Mouse (Mus musculus): Measurements from ENCODE around the gene Itga9. TPM values are rescaled to one million over a fixed set of nuclear protein-coding genes. Genes with fewer than 3 reads are reported as not detected.

Gene Itga9
- polyA plus RNA-seq, 1 experiment from 2014 or later = 6.3 TPM

DNA sequence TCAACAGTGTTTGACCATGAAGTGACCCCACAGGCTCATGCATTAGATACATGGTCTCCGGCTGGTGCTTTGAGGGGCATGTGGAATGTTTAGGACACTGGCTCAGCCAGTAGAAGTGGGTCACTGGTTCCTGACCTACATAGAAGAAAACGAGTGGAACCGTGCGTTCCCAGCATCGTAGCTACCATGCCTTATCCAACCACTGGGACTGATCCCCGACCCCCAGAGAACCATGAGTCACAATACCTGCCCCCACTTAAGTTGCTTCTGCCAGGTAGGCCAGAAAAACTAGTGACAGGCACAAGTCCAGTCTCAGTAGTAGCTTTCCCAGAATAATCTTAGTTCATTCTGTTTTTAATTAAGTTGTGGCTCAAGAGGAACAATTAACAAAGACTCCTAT, 121.8 kb downstream of the Itga9 start:
- Histone ChIP-seq H3K4me1 (replicated peaks; ENCODE audit: control insufficient read depth, insufficient read depth, low read length) (no peaks in the 10 kb centered on the region), H3K27ac (ENCODE audit: low read depth, low read length) (no peak overlapping the region), H3K27me3 (ENCODE audit: control insufficient read depth, insufficient read depth, low read length) (no peaks in the 10 kb centered on the region), H3K36me3 (ENCODE audit: control insufficient read depth, insufficient read depth, low read length) (no peaks in the 10 kb centered on the region), H3K9me3 (ENCODE audit: control insufficient read depth, low read length) (no peaks in the 10 kb centered on the region), H3K4me3 (ENCODE audit: low read depth, low read length) (no peak overlapping the region), H3K9ac (ENCODE audit: low read depth, low read length) (no peak overlapping the region), H3K4me2 (replicated peaks; ENCODE audit: low read depth, low read length) (no peak overlapping the region)
- ATAC-seq (ENCODE audit: low FRiP score) (no peak), DNase-seq (ENCODE audit: low spot score) (no peak)
- WGBS = 75% methylated on average over 6 of the region's 6 CpGs

DNA sequence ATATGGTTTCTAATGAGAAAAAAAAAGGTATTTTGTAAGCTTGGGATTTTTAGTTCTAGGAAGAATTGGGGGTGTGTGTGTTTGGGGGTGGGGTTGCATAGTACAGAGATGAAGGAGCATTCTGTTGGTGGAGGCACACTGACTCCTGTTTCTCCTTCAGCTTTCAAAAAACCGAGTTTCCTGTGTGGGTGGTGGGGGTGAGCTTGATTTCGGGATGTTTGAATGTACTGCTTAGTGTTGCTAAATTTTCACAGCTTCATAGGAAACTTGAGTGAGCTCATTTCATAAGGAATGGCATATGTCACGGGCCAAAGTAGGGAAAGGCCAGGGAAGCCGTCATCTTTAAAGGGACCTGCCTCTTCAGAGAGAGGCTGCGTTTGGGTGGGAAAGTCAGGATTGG, 122.5 kb downstream of the Itga9 start:
- H3K9ac ChIP-seq (ENCODE audit: low read depth, low read length) = no peak overlapping the region
- no peak overlapping the region for H3K4me3 ChIP-seq (ENCODE audit: low read depth, low read length)
- H3K36me3 ChIP-seq (ENCODE audit: control insufficient read depth, insufficient read depth, low read length) = no peaks in the 10 kb centered on the region
- DNase-seq (ENCODE audit: low spot score) (no peak), ATAC-seq (ENCODE audit: low FRiP score) (no peak)
- no peaks in the 10 kb centered on the region for H3K27me3 ChIP-seq (ENCODE audit: control insufficient read depth, insufficient read depth, low read length)
- no peaks in the 10 kb centered on the region for H3K9me3 ChIP-seq (ENCODE audit: control insufficient read depth, low read length)
- no peak overlapping the region for H3K27ac ChIP-seq (ENCODE audit: low read depth, low read length)
- 79% methylated on average over 5 of the region's 5 CpGs for WGBS
- no peaks in the 10 kb centered on the region for H3K4me1 ChIP-seq (replicated peaks; ENCODE audit: control insufficient read depth, insufficient read depth, low read length)
- no peak overlapping the region for H3K4me2 ChIP-seq (replicated peaks; ENCODE audit: low read depth, low read length)

GRCm38 (mm10) chr9:118730172-118730571, 123.7 kb downstream of the Itga9 start:
- ATAC-seq (ENCODE audit: low FRiP score) = no peak
- Histone ChIP-seq H3K36me3 (ENCODE audit: control insufficient read depth, insufficient read depth, low read length) (no peaks in the 10 kb centered on the region), H3K9ac (ENCODE audit: low read depth, low read length) (no peak overlapping the region), H3K9me3 (ENCODE audit: control insufficient read depth, low read length) (no peaks in the 10 kb centered on the region), H3K4me3 (ENCODE audit: low read depth, low read length) (no peak overlapping the region), H3K27me3 (ENCODE audit: control insufficient read depth, insufficient read depth, low read length) (no peaks in the 10 kb centered on the region), H3K4me1 (replicated peaks; ENCODE audit: control insufficient read depth, insufficient read depth, low read length) (no peaks in the 10 kb centered on the region), H3K27ac (ENCODE audit: low read depth, low read length) (no peak overlapping the region), H3K4me2 (replicated peaks; ENCODE audit: low read depth, low read length) (no peak overlapping the region)
- DNase-seq (ENCODE audit: low spot score) = no peak
- WGBS = 85% methylated on average over 8 of the region's 8 CpGs

DNA sequence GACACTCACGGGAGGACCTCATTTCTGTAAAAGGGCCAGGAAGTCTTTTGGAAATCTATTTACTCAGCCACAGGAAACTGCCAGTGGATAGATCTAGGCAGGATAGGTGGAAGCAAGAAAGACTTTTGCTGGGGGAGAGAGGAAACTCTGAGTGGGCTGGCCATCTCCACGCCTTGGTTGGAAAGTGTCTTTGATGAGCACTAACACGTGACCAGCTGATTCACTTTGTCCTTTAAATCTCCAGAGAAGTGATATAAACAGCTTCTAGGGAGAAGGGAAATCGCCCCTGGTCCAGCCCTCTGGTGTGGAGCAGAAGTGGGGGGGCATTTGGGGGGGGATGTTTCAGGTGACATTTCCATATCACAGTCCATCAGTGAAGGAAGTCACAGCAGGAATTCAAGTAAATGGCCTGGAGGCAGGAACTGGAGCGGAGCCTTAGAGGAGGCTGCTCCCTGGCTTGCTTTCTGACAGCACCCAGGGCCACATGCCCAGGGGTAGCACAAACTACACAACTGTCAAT, 124.4 kb downstream of the Itga9 start:
- 56% methylated on average over 5 of the region's 5 CpGs for WGBS
- DNase-seq (ENCODE audit: low spot score) = no peak
- H3K4me3 ChIP-seq (ENCODE audit: low read depth, low read length) = no peak overlapping the region
- H3K27ac ChIP-seq (ENCODE audit: low read depth, low read length) = no peak overlapping the region
- ATAC-seq (ENCODE audit: low FRiP score) = no peak
- no peaks in the 10 kb centered on the region for H3K36me3 ChIP-seq (ENCODE audit: control insufficient read depth, insufficient read depth, low read length)
- no peak overlapping the region for H3K9ac ChIP-seq (ENCODE audit: low read depth, low read length)
- H3K4me1 ChIP-seq (replicated peaks; ENCODE audit: control insufficient read depth, insufficient read depth, low read length) = no peaks in the 10 kb centered on the region
- no peaks in the 10 kb centered on the region for H3K27me3 ChIP-seq (ENCODE audit: control insufficient read depth, insufficient read depth, low read length)
- no peak overlapping the region for H3K4me2 ChIP-seq (replicated peaks; ENCODE audit: low read depth, low read length)
- H3K9me3 ChIP-seq (ENCODE audit: control insufficient read depth, low read length) = no peaks in the 10 kb centered on the region

- ATAC-seq (ENCODE audit: low FRiP score) (no peak), DNase-seq (ENCODE audit: low spot score) (no peak)
- no peaks in the 10 kb centered on the region for H3K27me3 ChIP-seq (ENCODE audit: control insufficient read depth, insufficient read depth, low read length)
- H3K4me3 ChIP-seq (ENCODE audit: low read depth, low read length) = no peak overlapping the region
- no peaks in the 10 kb centered on the region for H3K9me3 ChIP-seq (ENCODE audit: control insufficient read depth, low read length)
- no peaks in the 10 kb centered on the region for H3K36me3 ChIP-seq (ENCODE audit: control insufficient read depth, insufficient read depth, low read length)
- WGBS = 77% methylated on average over 6 of the region's 6 CpGs
- H3K4me2 ChIP-seq (replicated peaks; ENCODE audit: low read depth, low read length) = no peak overlapping the region
- no peaks in the 10 kb centered on the region for H3K4me1 ChIP-seq (replicated peaks; ENCODE audit: control insufficient read depth, insufficient read depth, low read length)
- no peak overlapping the region for H3K9ac ChIP-seq (ENCODE audit: low read depth, low read length)
- no peak overlapping the region for H3K27ac ChIP-seq (ENCODE audit: low read depth, low read length)
Observed at GRCm38 (mm10) chr9:118731650-118732049, 125.2 kb downstream of the Itga9 start.

GRCm38 (mm10) chr9:118733601-118734000, 127.1 kb downstream of the Itga9 start:
- H3K4me1 ChIP-seq (replicated peaks; ENCODE audit: control insufficient read depth, insufficient read depth, low read length) = no peaks in the 10 kb centered on the region
- DNase-seq (ENCODE audit: low spot score) (no peak), ATAC-seq (ENCODE audit: low FRiP score) (no peak)
- WGBS = 76% methylated on average over 3 of the region's 3 CpGs
- no peak overlapping the region for H3K27ac ChIP-seq (ENCODE audit: low read depth, low read length)
- H3K27me3 ChIP-seq (ENCODE audit: control insufficient read depth, insufficient read depth, low read length) = no peaks in the 10 kb centered on the region
- no peaks in the 10 kb centered on the region for H3K9me3 ChIP-seq (ENCODE audit: control insufficient read depth, low read length)
- no peak overlapping the region for H3K4me2 ChIP-seq (replicated peaks; ENCODE audit: low read depth, low read length)
- no peak overlapping the region for H3K4me3 ChIP-seq (ENCODE audit: low read depth, low read length)
- H3K36me3 ChIP-seq (ENCODE audit: control insufficient read depth, insufficient read depth, low read length) = no peaks in the 10 kb centered on the region
- no peak overlapping the region for H3K9ac ChIP-seq (ENCODE audit: low read depth, low read length)

DNA sequence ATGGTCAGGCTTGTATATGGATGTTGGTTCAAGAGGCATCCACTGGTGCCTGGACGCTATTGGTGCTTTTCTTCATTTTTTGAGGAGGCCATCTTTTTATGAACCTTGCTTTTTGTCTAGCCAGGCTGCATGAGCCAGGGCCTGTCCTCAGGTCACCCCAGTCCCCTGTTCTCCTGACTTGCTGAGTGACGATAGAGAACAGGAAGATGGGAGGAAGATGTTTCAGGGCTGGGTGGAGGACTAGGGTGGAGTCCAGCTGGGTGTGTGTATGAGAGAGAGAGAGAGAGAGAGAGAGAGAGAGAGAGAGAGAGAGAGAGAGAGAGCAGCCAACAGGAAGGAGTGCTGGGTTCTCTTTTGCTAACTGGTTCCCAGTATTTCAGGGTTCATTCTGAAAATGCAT, 130.6 kb downstream of the Itga9 start:
- H3K27ac ChIP-seq (ENCODE audit: low read depth, low read length) = no peak overlapping the region
- no peaks in the 10 kb centered on the region for H3K9me3 ChIP-seq (ENCODE audit: control insufficient read depth, low read length)
- H3K36me3 ChIP-seq (ENCODE audit: control insufficient read depth, insufficient read depth, low read length) = no peaks in the 10 kb centered on the region
- no peaks in the 10 kb centered on the region for H3K27me3 ChIP-seq (ENCODE audit: control insufficient read depth, insufficient read depth, low read length)
- DNase-seq (ENCODE audit: low spot score) (no peak), ATAC-seq (ENCODE audit: low FRiP score) (no peak)
- 75% methylated on average over 2 of the region's 2 CpGs for WGBS
- no peak overlapping the region for H3K4me3 ChIP-seq (ENCODE audit: low read depth, low read length)
- H3K9ac ChIP-seq (ENCODE audit: low read depth, low read length) = no peak overlapping the region
- no peak overlapping the region for H3K4me2 ChIP-seq (replicated peaks; ENCODE audit: low read depth, low read length)
- H3K4me1 ChIP-seq (replicated peaks; ENCODE audit: control insufficient read depth, insufficient read depth, low read length) = no peaks in the 10 kb centered on the region

DNA sequence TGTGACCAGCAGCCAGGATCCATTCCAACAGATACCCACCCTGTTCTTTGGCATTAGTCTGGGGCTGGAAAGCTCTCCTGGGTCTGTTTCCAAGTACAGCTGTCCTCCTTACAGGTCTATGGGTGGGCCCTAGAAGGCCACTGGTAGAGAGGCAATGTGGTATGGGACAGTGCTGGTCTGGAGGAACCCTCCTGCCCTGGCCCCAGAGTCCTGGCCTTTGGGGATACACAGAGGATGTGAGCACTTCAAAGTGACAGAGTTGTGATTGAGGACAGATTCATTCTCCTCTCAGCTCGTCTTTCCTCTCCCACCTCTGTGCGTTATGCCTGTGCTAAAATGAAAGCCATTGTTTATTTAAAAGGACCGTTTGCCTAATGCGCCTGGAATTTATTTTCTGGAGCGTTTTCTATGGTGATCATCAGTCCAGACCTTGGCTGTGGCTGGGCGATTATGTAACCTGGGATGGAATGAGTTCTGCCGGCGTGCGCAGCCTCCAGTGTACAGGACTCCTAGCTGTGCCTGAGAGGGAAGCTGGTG, 131.2 kb downstream of the Itga9 start:
- WGBS = 66% methylated on average over 9 of the region's 9 CpGs
- no peak overlapping the region for H3K9ac ChIP-seq (ENCODE audit: low read depth, low read length)
- no peak for ATAC-seq (ENCODE audit: low FRiP score)
- DNase-seq (ENCODE audit: low spot score) = no peak
- H3K4me3 ChIP-seq (ENCODE audit: low read depth, low read length) = no peak overlapping the region
- H3K36me3 ChIP-seq (ENCODE audit: control insufficient read depth, insufficient read depth, low read length) = no peaks in the 10 kb centered on the region
- H3K4me2 ChIP-seq (replicated peaks; ENCODE audit: low read depth, low read length) = no peak overlapping the region
- H3K27me3 ChIP-seq (ENCODE audit: control insufficient read depth, insufficient read depth, low read length) = no peaks in the 10 kb centered on the region
- no peaks in the 10 kb centered on the region for H3K9me3 ChIP-seq (ENCODE audit: control insufficient read depth, low read length)
- no peak overlapping the region for H3K27ac ChIP-seq (ENCODE audit: low read depth, low read length)
- H3K4me1 ChIP-seq (replicated peaks; ENCODE audit: control insufficient read depth, insufficient read depth, low read length) = no peaks in the 10 kb centered on the region

- no peak overlapping the region for H3K9ac ChIP-seq (ENCODE audit: low read depth, low read length)
- H3K36me3 ChIP-seq (ENCODE audit: control insufficient read depth, insufficient read depth, low read length) = no peaks in the 10 kb centered on the region
- no peak for DNase-seq (ENCODE audit: low spot score)
- no peak for ATAC-seq (ENCODE audit: low FRiP score)
- no peaks in the 10 kb centered on the region for H3K27me3 ChIP-seq (ENCODE audit: control insufficient read depth, insufficient read depth, low read length)
- no peak overlapping the region for H3K27ac ChIP-seq (ENCODE audit: low read depth, low read length)
- H3K4me2 ChIP-seq (replicated peaks; ENCODE audit: low read depth, low read length) = no peak overlapping the region
- H3K4me1 ChIP-seq (replicated peaks; ENCODE audit: control insufficient read depth, insufficient read depth, low read length) = no peaks in the 10 kb centered on the region
- no peak overlapping the region for H3K4me3 ChIP-seq (ENCODE audit: low read depth, low read length)
- WGBS = 82% methylated on average over 5 of the region's 5 CpGs
- no peaks in the 10 kb centered on the region for H3K9me3 ChIP-seq (ENCODE audit: control insufficient read depth, low read length)
Observed at GRCm38 (mm10) chr9:118738311-118738710, 131.8 kb downstream of the Itga9 start.

Data from hindbrain, embryonic 11.5 days (tissue).